Mouse (Mus musculus): ENCODE measurements at regions not wholly inside any gene's neighbourhood (a gene's known extent, or its start where the extent isn't known, plus 50 kb on each side); places are given as distances from the start of the nearest gene placed in this dataset.

DNA sequence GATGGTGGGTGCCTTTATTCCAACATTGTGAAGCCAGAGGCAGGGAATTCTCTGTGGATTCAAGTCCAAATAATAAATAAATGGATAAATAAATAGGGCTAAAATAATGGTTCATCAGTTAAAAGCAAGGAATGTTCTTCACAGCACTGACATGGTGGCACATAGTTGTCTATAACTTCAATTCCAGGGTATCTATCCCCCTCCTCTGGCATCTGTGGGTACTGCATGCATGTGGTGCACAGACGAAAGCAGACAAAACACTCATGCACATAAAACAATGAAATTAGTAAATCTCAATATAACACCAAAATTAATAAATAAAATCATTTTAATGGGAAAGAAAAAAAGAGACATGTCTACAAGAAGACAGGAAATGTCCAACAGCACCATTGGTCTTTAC lies 54.3 kb upstream of the Ppt1 start:
- 0 out of 2 replicates have a peak, but pooled peaks have one; percentile 57 for ATAC-seq (replicated peaks; ENCODE audit: low FRiP score, low TSS enrichment, poor library complexity, severe bottlenecking)
